Mouse (Mus musculus): ENCODE data around the gene Kif23. TPM values are rescaled to one million over a fixed set of nuclear protein-coding genes. Genes with fewer than 3 reads are reported as not detected.

Kif23 gene
- polyA plus RNA-seq (2014; fragmentation: Nextera tagmentation; extraction: Ambion mirVana), result 77.1 and 82.9 TPM in 2 replicates

- H3K27me3 ChIP-seq (ENCODE audit: control insufficient read depth, insufficient read depth, low read length), result no peaks in the 10 kb centered on the region
- ATAC-seq (ENCODE audit: insufficient number of reproducible peaks, insufficient read depth, low FRiP score, low read depth), result peak; percentile 95
- WGBS, result under 1% methylated on average over 44 of the region's 44 CpGs
- no peaks in the 10 kb centered on the region for H3K9me3 ChIP-seq (ENCODE audit: control insufficient read depth, low read length)
- peak within 1 kb of the TSS; percentile 89 for H3K4me2 ChIP-seq (ENCODE audit: low read length)
- H3K27ac ChIP-seq (replicated peaks in 1 of 2; ENCODE audit: control insufficient read depth in 1 of 2, insufficient read depth in 1 of 2, low read depth in 2 of 2, low read length in 2 of 2), result peak within 1 kb of the TSS; percentile 73 to 75
- peak within 1 kb of the TSS; percentile 80 to 95 for H3K4me3 ChIP-seq (ENCODE audit: control insufficient read depth in 1 of 2, insufficient read depth in 1 of 2, low read depth in 1 of 2, low read length in 2 of 2)
- H3K4me1 ChIP-seq (ENCODE audit: control insufficient read depth in 2 of 2, insufficient read depth in 2 of 2, low read length in 2 of 2), result peaks cover 3 to 6% of the 10 kb centered on the region in 2 experiments; a peak in 3 of 4 replicates
- peak within 1 kb of the TSS; percentile 76 for H3K9ac ChIP-seq (ENCODE audit: low read length)
- peaks cover 24% of the 10 kb centered on the region for H3K36me3 ChIP-seq (ENCODE audit: control insufficient read depth, insufficient read depth, low read length)
Measured at GRCm38 (mm10) chr9:61946623-61947401, at the start of gene Kif23. TSS of gene Kif23 (minus strand) at chr9:61946774.

GRCm38 (mm10) chr9:61991158-61991557 is 44.6 kb upstream of the Kif23 start:
- Histone ChIP-seq H3K36me3 (ENCODE audit: control insufficient read depth, insufficient read depth, low read length) (no peaks in the 10 kb centered on the region), H3K4me3 (ENCODE audit: control insufficient read depth in 1 of 2, insufficient read depth in 1 of 2, low read depth in 1 of 2, low read length in 2 of 2) (no peak overlapping the region), H3K27ac (replicated peaks in 1 of 2; ENCODE audit: control insufficient read depth in 1 of 2, insufficient read depth in 1 of 2, low read depth in 2 of 2, low read length in 2 of 2) (no peak overlapping the region), H3K4me1 (ENCODE audit: control insufficient read depth in 2 of 2, insufficient read depth in 2 of 2, low read length in 2 of 2) (no peaks in the 10 kb centered on the region), H3K9ac (ENCODE audit: low read length) (no peak overlapping the region), H3K27me3 (ENCODE audit: control insufficient read depth, insufficient read depth, low read length) (no peaks in the 10 kb centered on the region), H3K4me2 (ENCODE audit: low read length) (no peak overlapping the region), H3K9me3 (ENCODE audit: control insufficient read depth, low read length) (no peaks in the 10 kb centered on the region)
- 58% methylated on average over 4 of the region's 4 CpGs for WGBS
- no peak for ATAC-seq (ENCODE audit: insufficient number of reproducible peaks, insufficient read depth, low FRiP score, low read depth)

- Histone ChIP-seq H3K36me3 (ENCODE audit: control insufficient read depth, insufficient read depth, low read length) (no peaks in the 10 kb centered on the region), H3K27me3 (ENCODE audit: control insufficient read depth, insufficient read depth, low read length) (no peaks in the 10 kb centered on the region), H3K9ac (ENCODE audit: low read length) (no peak overlapping the region), H3K4me2 (ENCODE audit: low read length) (no peak overlapping the region), H3K4me3 (ENCODE audit: control insufficient read depth in 1 of 2, insufficient read depth in 1 of 2, low read depth in 1 of 2, low read length in 2 of 2) (no peak overlapping the region), H3K27ac (replicated peaks in 1 of 2; ENCODE audit: control insufficient read depth in 1 of 2, insufficient read depth in 1 of 2, low read depth in 2 of 2, low read length in 2 of 2) (no peak overlapping the region), H3K9me3 (ENCODE audit: control insufficient read depth, low read length) (no peaks in the 10 kb centered on the region), H3K4me1 (ENCODE audit: control insufficient read depth in 2 of 2, insufficient read depth in 2 of 2, low read length in 2 of 2) (no peaks in the 10 kb centered on the region)
- ATAC-seq (ENCODE audit: insufficient number of reproducible peaks, insufficient read depth, low FRiP score, low read depth), result no peak
- WGBS, result 30% methylated on average over 3 of the region's 3 CpGs
Measured at GRCm38 (mm10) chr9:61990738-61991137, 44.2 kb upstream of the Kif23 start.

- no peak for ATAC-seq (ENCODE audit: insufficient number of reproducible peaks, insufficient read depth, low FRiP score, low read depth)
- Histone ChIP-seq H3K36me3 (ENCODE audit: control insufficient read depth, insufficient read depth, low read length) (no peaks in the 10 kb centered on the region), H3K9ac (ENCODE audit: low read length) (no peak overlapping the region), H3K4me1 (ENCODE audit: control insufficient read depth in 2 of 2, insufficient read depth in 2 of 2, low read length in 2 of 2) (no peaks in the 10 kb centered on the region; a peak in 1 of 4 replicates), H3K27me3 (ENCODE audit: control insufficient read depth, insufficient read depth, low read length) (no peaks in the 10 kb centered on the region), H3K9me3 (ENCODE audit: control insufficient read depth, low read length) (no peaks in the 10 kb centered on the region), H3K4me3 (ENCODE audit: control insufficient read depth in 1 of 2, insufficient read depth in 1 of 2, low read depth in 1 of 2, low read length in 2 of 2) (no peak overlapping the region), H3K27ac (replicated peaks in 1 of 2; ENCODE audit: control insufficient read depth in 1 of 2, insufficient read depth in 1 of 2, low read depth in 2 of 2, low read length in 2 of 2) (no peak overlapping the region), H3K4me2 (ENCODE audit: low read length) (no peak overlapping the region)
- 81% methylated on average over 7 of the region's 7 CpGs for WGBS
Measured at GRCm38 (mm10) chr9:61986055-61986454, 39.5 kb upstream of the Kif23 start.

GRCm38 (mm10) chr9:61985183-61985863 is 38.7 kb upstream of the Kif23 start:
- no peak overlapping the region for H3K4me3 ChIP-seq (ENCODE audit: control insufficient read depth in 1 of 2, insufficient read depth in 1 of 2, low read depth in 1 of 2, low read length in 2 of 2)
- 50% methylated on average over 11 of the region's 11 CpGs for WGBS
- no peak for ATAC-seq (ENCODE audit: insufficient number of reproducible peaks, insufficient read depth, low FRiP score, low read depth)
- H3K36me3 ChIP-seq (ENCODE audit: control insufficient read depth, insufficient read depth, low read length), result no peaks in the 10 kb centered on the region
- H3K4me1 ChIP-seq (ENCODE audit: control insufficient read depth in 2 of 2, insufficient read depth in 2 of 2, low read length in 2 of 2), result no peaks in the 10 kb centered on the region; a peak in 1 of 4 replicates
- no peak overlapping the region for H3K27ac ChIP-seq (replicated peaks in 1 of 2; ENCODE audit: control insufficient read depth in 1 of 2, insufficient read depth in 1 of 2, low read depth in 2 of 2, low read length in 2 of 2)
- H3K27me3 ChIP-seq (ENCODE audit: control insufficient read depth, insufficient read depth, low read length), result no peaks in the 10 kb centered on the region
- H3K9me3 ChIP-seq (ENCODE audit: control insufficient read depth, low read length), result no peaks in the 10 kb centered on the region
- H3K9ac ChIP-seq (ENCODE audit: low read length), result no peak overlapping the region
- H3K4me2 ChIP-seq (ENCODE audit: low read length), result no peak overlapping the region

- Histone ChIP-seq H3K36me3 (ENCODE audit: control insufficient read depth, insufficient read depth, low read length) (no peaks in the 10 kb centered on the region), H3K9ac (ENCODE audit: low read length) (no peak overlapping the region), H3K4me1 (ENCODE audit: control insufficient read depth in 2 of 2, insufficient read depth in 2 of 2, low read length in 2 of 2) (no peaks in the 10 kb centered on the region; a peak in 1 of 4 replicates), H3K4me2 (ENCODE audit: low read length) (no peak overlapping the region), H3K9me3 (ENCODE audit: control insufficient read depth, low read length) (no peaks in the 10 kb centered on the region), H3K27me3 (ENCODE audit: control insufficient read depth, insufficient read depth, low read length) (no peaks in the 10 kb centered on the region), H3K4me3 (ENCODE audit: control insufficient read depth in 1 of 2, insufficient read depth in 1 of 2, low read depth in 1 of 2, low read length in 2 of 2) (no peak overlapping the region), H3K27ac (replicated peaks in 1 of 2; ENCODE audit: control insufficient read depth in 1 of 2, insufficient read depth in 1 of 2, low read depth in 2 of 2, low read length in 2 of 2) (no peak overlapping the region)
- 78% methylated on average over 7 of the region's 7 CpGs for WGBS
- ATAC-seq (ENCODE audit: insufficient number of reproducible peaks, insufficient read depth, low FRiP score, low read depth), result no peak
Measured at GRCm38 (mm10) chr9:61982940-61983620, 36.5 kb upstream of the Kif23 start.

- no peak overlapping the region for H3K4me3 ChIP-seq (ENCODE audit: control insufficient read depth in 1 of 2, insufficient read depth in 1 of 2, low read depth in 1 of 2, low read length in 2 of 2)
- H3K27ac ChIP-seq (replicated peaks in 1 of 2; ENCODE audit: control insufficient read depth in 1 of 2, insufficient read depth in 1 of 2, low read depth in 2 of 2, low read length in 2 of 2), result no peak overlapping the region
- H3K4me2 ChIP-seq (ENCODE audit: low read length), result no peak overlapping the region
- 78% methylated on average over 5 of the region's 5 CpGs for WGBS
- H3K27me3 ChIP-seq (ENCODE audit: control insufficient read depth, insufficient read depth, low read length), result no peaks in the 10 kb centered on the region
- no peaks in the 10 kb centered on the region; a peak in 1 of 4 replicates for H3K4me1 ChIP-seq (ENCODE audit: control insufficient read depth in 2 of 2, insufficient read depth in 2 of 2, low read length in 2 of 2)
- no peak for ATAC-seq (ENCODE audit: insufficient number of reproducible peaks, insufficient read depth, low FRiP score, low read depth)
- H3K36me3 ChIP-seq (ENCODE audit: control insufficient read depth, insufficient read depth, low read length), result no peaks in the 10 kb centered on the region
- no peak overlapping the region for H3K9ac ChIP-seq (ENCODE audit: low read length)
- no peaks in the 10 kb centered on the region for H3K9me3 ChIP-seq (ENCODE audit: control insufficient read depth, low read length)
Measured at GRCm38 (mm10) chr9:61981876-61982275, 35.3 kb upstream of the Kif23 start.

All from heart, embryonic 14.5 days (tissue).